Mouse (Mus musculus) urinary bladder, adult 18-20 months (tissue): Measurements from ENCODE around the gene Hcfc2.

Experiments used
- DNase-seq, 2 experiments: peaks; one replicate each; pipeline ENCODE4 v3.0.0; 2022; ENCODE audit warnings: low spot score in 2 of 2, mixed read lengths in 2 of 2

The Hcfc2 gene

DNA sequence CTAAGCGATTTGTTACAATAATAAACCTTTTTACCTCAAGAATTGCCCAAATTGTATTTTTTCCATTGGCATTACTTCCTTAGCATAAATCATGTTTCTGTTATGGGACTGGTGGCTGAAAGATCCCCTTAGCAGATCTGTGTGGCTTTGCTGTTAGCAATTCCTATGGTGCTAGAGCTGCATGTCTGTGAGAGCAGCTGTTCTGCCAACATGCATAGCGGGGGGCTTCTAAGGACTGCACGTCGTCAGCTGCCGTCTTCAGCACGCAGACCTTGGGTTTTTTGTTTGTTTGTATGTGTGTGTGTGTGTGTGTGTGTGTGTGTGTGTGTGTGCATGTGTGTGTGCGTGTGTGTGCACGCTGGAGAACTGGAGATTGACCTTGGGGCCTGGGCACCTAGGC lies 45.4 kb downstream of the Hcfc2 start:
- no peak for DNase-seq

DNA sequence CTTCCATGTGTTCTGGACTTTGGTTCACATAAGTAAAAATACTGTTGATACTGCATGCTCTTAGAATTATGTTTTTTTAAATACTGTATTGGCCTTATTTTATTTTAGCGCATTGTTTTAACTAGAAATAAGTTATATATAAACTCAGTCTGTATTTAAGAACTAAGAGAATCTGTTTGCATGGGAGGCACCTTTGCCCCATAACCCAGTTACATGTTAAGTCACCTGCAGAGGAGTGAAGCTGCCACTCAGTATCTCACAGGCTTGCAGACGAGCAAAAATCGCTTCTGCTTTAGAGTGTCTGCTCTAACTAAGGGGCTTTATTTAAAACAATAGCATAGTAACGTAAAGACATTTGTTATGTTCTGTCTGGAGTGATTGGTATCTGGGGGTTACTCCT lies 45.9 kb downstream of the Hcfc2 start:
- DNase-seq, result no peak

DNA sequence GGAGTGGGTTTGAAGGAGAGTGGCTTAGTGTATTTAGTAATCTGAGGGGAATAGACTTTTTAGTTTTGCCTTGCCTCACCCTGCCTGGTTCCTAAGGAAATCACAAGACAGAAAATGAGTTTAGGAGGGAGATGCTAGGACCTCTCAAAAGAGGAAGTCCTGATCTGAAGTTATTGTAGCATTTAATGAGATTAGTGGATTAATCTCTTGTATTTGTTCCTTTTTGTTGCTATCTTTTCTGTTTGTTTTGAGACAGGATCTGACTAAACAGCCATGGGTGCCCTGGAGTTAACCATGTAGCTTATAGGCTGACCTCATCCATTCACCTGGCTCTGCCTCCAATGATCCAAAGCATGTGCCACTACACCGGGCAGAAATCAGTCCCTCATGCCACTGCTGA lies 46.6 kb downstream of the Hcfc2 start:
- DNase-seq, result no peak

DNA sequence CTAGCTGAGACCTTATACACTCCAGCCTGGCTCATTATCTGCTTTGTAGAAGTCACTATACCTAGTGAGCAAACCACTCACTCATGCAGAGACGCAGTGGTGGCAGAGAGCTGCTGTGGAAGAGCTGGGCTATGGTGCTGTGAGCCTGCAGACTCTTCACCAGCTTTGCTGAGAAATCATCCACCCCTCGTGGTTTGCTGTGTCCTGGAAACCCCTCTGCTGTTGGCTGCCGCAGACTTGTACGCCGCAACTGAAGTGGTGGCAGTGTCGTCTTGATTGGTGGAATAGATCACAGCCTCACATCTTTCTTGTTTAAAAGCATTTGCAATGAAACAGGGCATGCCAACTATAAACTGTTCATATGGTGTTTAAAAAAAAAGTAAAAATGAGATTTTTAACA lies 48.3 kb downstream of the Hcfc2 start:
- no peak for DNase-seq

DNA sequence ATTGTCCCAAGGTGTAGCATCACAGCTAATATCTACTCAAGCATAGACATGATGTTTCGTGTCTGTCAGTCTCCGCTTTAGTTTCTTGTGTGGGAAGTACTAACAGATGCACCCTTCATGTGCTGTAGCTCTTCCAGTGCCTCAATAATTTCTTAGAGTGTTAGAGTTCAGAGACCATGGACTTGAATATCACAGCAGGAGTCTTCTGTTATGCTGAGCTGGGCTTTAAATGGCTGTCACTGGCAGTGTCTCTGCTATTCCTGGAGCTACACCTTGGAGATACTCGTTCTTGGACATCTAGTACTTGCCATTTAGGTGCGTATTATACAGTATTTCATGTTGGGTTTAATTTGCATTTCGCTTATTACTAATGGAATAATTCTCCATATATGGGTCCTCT lies 49.3 kb downstream of the Hcfc2 start:
- DNase-seq, result no peak

DNA sequence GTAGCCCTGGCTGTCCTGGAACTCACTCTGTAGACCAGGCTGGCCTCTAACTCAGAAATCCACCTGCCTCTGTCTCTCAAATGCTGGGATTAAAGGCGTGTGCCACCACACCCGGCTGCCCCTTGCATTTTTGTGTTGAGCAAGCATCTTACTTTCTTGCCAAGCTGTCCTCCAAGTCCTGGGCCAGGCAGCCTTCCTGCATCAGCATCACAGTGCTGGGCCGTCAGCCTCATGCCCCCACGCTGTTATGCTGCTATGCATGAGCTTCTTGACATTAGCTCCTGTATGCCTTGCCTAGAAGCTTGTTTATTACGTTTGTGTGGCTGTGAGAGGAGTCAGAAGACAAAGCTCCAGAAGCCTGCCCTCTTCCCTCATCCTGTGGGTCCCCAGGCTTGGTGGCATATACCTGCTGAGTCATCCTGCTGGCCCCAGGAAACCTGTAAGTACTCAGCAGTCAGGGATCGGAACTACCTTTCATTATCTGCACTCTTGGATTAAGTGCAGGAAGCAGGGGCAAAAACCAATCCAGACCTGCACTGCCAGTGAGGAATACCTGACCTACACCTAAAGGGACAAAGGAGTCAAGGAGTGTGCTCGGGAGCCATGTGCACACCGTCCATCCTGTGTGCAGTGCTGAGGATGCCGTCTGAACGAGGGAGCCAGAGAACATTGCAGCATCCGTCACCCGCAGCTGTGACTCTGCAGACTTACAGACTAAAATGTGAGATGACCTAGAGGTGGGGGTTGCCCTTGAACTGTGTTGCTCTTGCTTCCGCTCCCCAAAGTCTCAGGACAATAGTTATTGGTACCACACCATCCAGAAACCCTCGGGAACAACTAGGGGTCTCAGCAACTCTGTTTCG lies 51.3 kb downstream of the Hcfc2 start:
- DNase-seq, result no peak

DNA sequence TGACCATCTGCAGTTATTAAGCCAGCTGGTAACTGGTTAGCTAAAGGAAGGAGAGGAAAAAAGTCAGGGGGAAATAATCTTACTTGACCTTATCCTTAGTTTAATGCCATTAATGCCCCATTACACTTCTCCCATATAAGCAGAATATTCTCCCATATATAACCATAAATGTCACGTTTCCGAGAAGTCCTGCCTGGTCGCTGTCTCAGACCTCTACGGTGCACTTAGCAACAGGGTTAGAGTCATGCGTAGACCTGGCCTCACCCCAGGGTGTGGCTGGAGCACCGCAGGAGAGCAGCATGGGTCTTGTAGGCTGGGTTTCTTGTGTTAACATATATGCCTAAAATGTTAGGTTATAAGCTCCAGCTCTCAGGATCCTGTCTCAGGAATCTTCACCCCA lies 54.8 kb downstream of the Hcfc2 start:
- no peak for DNase-seq

DNA sequence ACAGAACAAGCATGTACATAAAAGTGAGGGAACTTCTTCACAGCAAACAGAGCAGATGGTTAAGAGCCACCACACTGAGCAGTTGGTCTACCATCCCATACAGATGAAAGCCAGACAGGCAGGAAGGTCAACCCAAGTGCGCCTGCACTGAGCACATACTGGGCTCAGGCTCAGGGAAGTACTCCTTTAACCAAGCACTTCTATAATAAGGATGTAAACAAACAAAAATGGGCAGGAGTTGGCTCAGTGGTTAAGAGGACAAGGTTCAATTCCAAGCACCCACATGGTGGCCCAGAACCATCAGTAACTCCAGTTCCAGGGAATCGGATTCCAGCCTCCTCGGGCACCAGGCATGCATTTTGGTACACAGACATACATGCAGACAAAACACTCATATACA lies 57.0 kb downstream of the Hcfc2 start:
- DNase-seq, result no peak

DNA sequence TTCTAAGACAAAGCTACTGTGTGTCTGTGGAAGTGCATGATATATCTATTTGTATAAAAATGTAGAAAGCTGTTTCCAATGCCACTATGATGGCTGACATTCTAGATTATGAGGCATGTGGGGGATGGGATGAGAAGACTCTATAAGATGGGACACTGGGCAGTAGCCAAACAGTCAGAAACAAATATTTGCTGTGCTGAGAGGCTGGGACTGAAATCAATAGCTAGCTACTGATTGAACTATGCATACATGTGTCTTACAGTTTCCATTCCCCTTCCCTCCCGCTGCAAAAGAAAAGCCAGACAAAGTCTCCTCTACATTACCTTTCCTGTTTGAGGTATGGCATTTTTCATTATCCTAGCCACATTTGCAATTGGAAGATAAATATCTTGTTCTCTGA lies 58.7 kb downstream of the Hcfc2 start:
- DNase-seq, result no peak

DNA sequence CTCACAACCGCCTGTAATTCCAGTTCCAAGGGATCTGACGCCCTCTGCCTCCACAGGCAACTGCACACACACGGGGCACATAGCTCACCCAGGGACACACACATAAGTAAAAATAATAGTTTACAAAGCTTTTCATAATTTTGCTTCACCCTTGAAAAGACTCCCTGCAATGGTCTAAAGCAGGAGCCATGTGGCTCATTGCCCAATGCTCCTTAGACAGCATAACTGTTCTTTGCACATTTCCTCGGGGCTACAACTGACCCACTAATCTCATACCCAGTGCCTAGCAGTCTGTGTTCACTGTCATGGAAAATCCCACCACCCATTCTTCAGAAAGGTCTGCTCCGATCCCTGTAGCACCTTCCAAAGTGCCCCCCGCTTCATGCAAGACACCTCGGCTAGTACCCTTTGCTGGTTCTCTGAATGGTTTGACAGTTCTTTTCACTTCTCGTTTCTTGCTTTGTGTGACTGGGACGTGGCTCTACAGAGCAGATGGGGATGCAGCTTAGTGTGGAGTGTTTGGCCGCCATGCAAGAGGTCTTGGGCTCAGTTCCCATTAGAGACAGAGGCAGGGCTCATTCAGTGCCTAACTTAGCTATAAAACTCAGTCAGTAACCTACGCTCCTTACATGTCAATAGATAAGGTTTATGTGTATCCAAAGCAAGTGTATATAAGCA lies 59.4 kb downstream of the Hcfc2 start:
- DNase-seq, result no peak

DNA sequence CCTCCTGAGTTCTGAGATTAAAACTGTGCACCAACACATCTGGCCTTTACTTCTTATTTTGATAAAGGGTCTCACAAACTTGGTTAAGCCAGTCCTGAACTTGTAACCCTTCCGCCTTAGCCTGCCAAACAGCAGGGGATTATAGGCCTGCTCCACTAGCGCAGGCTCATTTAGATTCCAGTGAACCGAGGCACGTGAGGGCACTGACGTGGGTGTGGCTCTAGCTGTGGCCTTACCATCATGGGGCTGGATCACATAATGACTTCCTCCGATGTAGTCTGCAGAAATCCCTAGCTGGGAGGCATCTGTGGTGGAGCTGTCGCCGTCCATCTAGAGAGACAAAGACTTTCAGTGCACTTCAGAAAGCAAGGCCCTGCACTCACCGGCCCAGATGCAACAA lies 60.5 kb downstream of the Hcfc2 start:
- DNase-seq, result no peak

DNA sequence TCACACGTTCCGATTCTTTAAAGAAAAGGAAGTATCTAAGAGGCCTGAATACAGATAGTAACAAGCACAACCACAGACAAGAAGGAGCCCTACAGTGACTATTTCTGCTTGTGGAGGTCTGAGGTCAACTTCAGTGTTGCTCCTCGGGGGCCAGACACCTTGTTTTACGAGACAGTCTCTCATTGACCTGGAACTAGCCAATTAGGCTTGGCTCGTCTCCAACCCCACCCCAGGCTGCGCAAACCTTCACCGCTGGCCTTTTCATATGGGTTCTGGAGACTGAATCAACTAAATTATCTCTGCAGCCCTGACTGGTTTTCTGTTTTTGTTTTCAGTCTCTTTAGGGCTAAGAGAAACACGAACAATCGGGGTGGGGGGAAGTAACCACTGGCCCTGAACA lies 61.4 kb downstream of the Hcfc2 start:
- no peak for DNase-seq

DNA sequence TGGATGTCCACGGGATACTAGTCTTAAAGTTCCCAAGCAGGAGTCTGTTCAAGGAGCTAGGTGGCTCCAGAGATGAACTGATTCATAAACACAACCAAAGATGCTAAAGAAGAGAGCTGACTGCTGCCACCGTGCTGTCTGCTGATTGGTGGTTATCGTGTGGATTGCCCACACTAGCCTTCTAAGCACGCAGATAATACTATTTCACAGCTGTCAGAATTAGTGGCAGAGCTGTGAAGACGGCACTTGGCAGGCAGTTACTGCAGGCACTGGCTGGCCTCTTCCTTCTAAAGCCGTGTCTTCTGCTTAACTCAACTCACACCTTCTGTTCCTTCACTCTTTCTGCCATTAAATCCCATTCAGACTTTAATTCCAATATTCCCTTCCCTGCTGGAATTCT lies 62.4 kb downstream of the Hcfc2 start:
- no peak for DNase-seq

DNA sequence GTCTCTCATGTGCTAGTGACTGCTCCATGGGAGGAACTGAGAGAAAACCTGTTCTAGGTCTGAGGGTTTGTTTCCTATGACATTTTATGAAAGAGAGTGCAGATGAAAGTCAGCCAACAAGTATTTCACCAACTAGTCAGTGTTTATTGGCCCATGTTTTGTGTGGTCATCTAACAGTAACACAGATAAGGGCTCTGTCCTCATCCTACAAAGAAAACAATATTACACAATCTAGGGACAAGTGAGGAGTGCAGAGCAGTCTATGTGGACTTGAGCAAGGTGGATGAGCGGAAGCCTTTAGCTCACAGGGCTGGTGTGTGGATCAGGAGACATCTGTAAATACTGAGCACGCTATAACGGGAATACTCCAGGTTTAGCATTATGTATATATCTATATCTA lies 62.9 kb downstream of the Hcfc2 start:
- DNase-seq, result no peak

DNA sequence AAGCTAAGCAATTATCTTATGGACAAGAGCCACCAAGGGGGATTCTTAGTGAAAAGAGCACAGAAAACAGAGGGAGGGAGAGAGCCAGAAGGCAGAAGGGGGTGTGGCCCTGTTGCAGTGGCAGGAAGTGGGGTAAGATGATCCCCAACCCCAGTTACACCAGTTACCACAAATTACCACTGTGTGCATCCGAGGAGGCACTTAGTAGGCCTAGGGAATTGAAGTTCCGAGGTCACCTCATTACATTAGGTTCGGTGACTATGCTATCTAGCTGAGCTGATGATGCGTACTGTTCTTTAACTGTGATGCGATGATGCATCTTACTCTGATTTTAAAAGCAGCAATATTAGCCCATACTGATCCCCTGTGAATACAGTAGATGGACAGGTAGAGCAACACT lies 63.7 kb downstream of the Hcfc2 start:
- no peak for DNase-seq

DNA sequence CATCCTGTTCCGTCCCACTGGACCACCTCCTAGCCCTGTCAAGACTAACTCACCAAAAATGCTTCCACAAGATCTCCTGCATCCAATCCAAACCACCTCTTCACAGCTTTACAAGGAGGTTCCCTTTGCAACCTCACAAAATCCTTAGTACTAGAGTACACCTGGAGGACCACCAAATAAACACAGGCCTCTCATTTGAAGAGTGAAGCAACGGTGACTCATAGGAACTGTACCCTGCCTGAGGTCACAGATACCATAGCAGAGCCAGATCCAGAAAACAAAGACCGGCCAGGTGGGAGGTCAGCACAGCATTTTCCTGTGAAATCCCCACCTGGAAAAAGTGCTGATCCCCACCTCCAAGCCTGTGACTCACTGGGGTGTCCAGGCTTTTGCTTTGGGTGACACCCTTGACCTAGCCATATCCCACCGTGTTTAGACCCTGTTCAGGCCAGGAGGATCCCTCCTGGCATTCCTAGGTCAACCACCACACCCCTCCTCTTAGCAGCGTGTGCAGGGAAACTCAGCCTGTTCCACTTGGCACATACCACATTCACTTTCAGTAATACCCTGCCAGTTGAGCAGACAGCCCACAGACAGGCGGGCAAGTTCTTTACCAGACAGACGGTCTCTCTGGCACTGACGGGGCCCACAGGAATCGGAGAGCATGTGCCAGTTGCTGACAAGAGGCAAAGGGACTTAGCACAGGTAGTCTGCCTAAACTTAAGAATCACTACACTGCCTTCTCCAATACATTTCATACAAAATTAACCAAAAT lies 65.3 kb downstream of the Hcfc2 start:
- no peak for DNase-seq

DNA sequence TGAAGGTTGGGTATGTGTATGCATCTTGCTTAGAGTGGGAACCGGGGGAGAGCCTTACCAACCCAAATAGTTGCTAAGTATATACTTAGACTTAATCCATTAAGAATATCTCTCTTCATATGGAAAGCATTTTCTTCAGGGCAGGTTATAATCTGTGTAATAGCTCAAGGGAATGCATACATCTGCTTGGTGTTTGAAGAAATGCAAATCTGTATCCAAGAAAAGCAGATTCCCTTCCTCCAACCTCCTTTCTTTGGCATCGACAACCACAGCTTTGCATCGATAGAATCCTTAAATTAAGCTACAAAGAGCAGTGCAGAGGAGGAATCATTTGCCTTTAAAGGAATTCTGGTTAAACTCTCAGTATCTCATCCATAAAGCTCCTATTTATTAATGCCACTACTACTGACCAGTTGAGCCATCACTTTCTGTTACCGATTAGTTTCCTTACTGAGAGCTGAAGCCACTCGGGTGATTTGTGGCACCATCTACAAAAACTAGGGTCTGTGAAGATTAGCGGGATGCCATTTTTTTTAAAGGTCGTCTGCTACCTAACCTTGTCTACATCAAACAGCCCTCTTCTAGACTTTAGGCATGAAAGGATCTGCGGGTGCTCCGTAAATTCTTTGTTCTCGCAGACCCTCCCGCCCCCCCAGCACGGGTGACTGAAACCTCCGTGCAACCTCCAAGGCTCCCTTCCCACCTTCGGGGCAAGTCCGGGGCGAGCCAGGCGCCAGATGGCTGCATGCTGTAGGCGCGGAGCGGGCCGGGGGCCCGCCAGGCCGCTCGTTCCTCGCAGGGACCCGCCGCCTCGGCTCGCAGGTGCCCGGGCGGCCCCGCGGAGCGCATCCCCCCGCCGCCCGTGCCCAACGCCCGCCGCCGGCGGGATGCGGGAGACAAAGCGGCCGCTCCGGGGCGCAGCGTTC lies 67.1 kb downstream of the Hcfc2 start:
- DNase-seq, result peak in 1 of 2 experiments; percentile 38

DNA sequence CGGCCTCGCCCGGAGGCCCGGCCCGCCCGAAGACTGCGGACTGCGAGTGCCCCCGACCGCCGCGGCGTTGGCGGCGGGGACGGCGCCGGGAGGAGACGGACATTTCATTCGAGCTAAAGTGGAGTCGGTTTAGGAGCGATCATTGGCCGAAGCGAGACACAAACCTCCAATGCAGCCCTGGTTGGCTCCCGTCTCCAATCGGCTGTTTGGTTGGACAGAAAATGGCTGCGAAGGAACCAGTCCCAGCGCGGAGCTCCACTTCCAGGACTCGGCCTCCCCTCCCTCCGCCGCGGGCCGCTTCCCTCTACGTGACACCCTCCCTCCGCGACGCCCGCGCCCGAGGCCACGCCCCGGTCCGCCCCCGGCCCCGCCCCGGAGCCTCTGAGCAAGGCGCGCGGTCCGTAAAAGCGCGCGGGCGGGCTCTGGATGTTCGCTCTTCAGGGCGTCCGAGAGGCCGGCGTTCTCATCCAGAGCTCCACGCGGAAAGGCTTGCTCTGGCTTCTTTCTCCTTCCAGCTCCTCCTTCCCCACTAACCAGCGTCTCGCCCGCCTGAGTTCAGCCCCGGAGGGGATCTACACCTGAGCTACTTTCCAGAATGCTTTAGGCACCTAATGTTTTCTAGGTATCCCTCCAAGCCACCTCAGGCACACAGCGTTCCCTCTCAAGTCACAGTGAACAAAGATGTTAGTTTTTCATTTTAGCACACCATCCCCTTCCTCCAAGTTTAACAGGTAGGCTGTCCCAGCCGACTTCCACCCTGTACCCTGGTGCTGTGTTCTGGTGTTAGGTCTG lies 68.1 kb downstream of the Hcfc2 start, which contains the start of gene Nfyb:
Gene Nfyb (minus strand): TSS at position 305 of the 792 bp plus-strand sequence.
- DNase-seq, result peak; percentile 97 to 98

DNA sequence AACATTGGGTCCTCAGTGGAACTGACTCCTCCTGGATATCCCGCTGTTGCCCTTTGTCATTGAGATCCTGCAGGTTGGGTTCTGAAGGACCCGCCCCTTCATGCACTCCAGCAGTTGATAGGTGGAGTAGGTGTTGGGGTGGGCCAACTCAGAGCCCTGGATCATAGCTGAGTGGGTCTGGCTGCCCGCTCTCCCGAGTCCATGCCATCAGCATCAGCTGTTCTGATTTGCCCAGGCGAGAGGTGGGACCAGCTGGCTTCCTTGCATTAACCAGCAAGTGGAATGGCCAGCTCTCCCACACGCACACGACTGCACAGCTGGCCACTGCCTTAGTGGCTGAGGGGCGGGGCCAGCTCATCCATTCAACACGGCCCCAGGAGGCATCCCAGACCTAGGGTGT lies 72.9 kb downstream of the Hcfc2 start:
- DNase-seq, result no peak

DNA sequence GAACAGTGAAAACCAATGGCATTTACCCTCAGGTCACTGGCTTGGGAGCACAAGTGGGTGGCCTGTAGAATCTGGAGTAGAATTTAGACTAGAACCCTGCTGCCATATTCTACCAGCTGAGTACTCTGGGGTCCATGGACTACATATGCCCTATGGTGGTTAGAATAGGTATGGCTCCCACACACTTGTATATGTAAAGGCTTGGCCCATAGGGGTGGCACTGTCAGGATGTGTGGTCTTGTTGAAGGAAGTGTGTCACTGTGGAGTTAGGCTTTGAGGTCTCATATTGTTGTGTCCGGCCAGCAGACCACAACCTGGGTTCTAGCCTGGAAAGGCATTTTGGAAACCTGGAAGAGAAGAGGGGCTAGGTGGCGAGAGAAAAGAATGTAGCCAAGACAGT lies 74.8 kb downstream of the Hcfc2 start:
- DNase-seq, result no peak
